Mouse (Mus musculus) spleen, postnatal 0 days (tissue): Measurements from ENCODE around the gene Hist1h3d. TPM values are rescaled to one million over a fixed set of nuclear protein-coding genes. Genes with fewer than 3 reads are reported as not detected.

Source experiments
- polyA plus RNA-seq: library from polyadenylated mRNA; unstranded; fragments of >200 nt; fragmentation: Nextera tagmentation; extraction: Ambion mirVana; gene quantifications from 2 replicates; pipeline ENCODE4 v1.2.1, GENCODE M21; 2015

Hist1h3d gene
- polyA plus RNA-seq, 1 experiment from 2014 or later, result 30.4 TPM

Other genes with a start within 250 kb of the Hist1h3d start
- 17.3 and 18.4 TPM in 2 replicates for gene Zfp322a, start 206.6 kb upstream of the Hist1h3d start, polyA plus RNA-seq
- 6.4 and 6.9 TPM in 2 replicates for gene Abt1, start 151.9 kb upstream of the Hist1h3d start, polyA plus RNA-seq
- 2.5 and 3.0 TPM in 2 replicates for gene Btn1a1, start 109.9 kb upstream of the Hist1h3d start, polyA plus RNA-seq
- not detected in 2 replicates for gene Btn2a2, start 86.9 kb upstream of the Hist1h3d start, polyA plus RNA-seq
- 10.2 and 10.9 TPM in 2 replicates for gene Hist1h4h, start 44.7 kb upstream of the Hist1h3d start, polyA plus RNA-seq
- 40.9 and 45.6 TPM in 2 replicates for gene Hist1h2af, start 41.9 kb upstream of the Hist1h3d start, polyA plus RNA-seq
- gene Hist1h3g, start 40.3 kb upstream of the Hist1h3d start, polyA plus RNA-seq, result 18.3 and 26.4 TPM in 2 replicates
- gene Hist1h2bh, start 32.4 kb upstream of the Hist1h3d start, polyA plus RNA-seq, result 2.3 and 2.8 TPM in 2 replicates
- gene Hist1h3f, start 31.7 kb upstream of the Hist1h3d start, polyA plus RNA-seq, result 5.0 and 8.1 TPM in 2 replicates
- gene Hist1h4f, start 24.1 kb upstream of the Hist1h3d start, polyA plus RNA-seq, result 7.3 and 7.9 TPM in 2 replicates
- 0.91 and 1.1 TPM in 2 replicates for gene Hist1h1d, start 22.5 kb upstream of the Hist1h3d start, polyA plus RNA-seq
- gene Hist1h3e, start 13.4 kb upstream of the Hist1h3d start, polyA plus RNA-seq, result 15.3 and 18.5 TPM in 2 replicates
- gene Hist1h2ae, start 4.5 kb upstream of the Hist1h3d start, polyA plus RNA-seq, result 134 and 158 TPM in 2 replicates
- gene Hist1h2bg, start 4.4 kb upstream of the Hist1h3d start, polyA plus RNA-seq, result 22.9 and 29.0 TPM in 2 replicates
- 18.8 and 26.9 TPM in 2 replicates for gene Hist1h2bf, start 1.6 kb upstream of the Hist1h3d start, polyA plus RNA-seq
- 4.1 and 8.1 TPM in 2 replicates for gene Hist1h2ad, start 1.4 kb upstream of the Hist1h3d start, polyA plus RNA-seq
- 202 and 234 TPM in 2 replicates for gene Hist1h4d, start 5.8 kb downstream of the Hist1h3d start, polyA plus RNA-seq
- 2.5 and 3.2 TPM in 2 replicates for gene Hist1h2be, start 45.4 kb downstream of the Hist1h3d start, polyA plus RNA-seq
- gene Hist1h1e, start 46.8 kb downstream of the Hist1h3d start, polyA plus RNA-seq, result 31.4 and 33.9 TPM in 2 replicates
- 1.9 and 3.1 TPM in 2 replicates for gene Hist1h2ac, start 108.2 kb downstream of the Hist1h3d start, polyA plus RNA-seq
- gene Hist1h2bc, start 108.4 kb downstream of the Hist1h3d start, polyA plus RNA-seq, result 77.4 and 85.8 TPM in 2 replicates
- not detected in 2 replicates for gene Hist1h1t, start 120.1 kb downstream of the Hist1h3d start, polyA plus RNA-seq
- gene Hist1h4c, start 122.7 kb downstream of the Hist1h3d start, polyA plus RNA-seq, result 18.8 TPM in 2 replicates
- 10.7 and 14.6 TPM in 2 replicates for gene Hfe, start 135.1 kb downstream of the Hist1h3d start, polyA plus RNA-seq
- gene Hist1h1c, start 163.0 kb downstream of the Hist1h3d start, polyA plus RNA-seq, result 62.5 and 68.9 TPM in 2 replicates
- gene Hist1h3c, start 169.8 kb downstream of the Hist1h3d start, polyA plus RNA-seq, result 10.7 and 11.0 TPM in 2 replicates
- gene Hist1h2bb, start 171.0 kb downstream of the Hist1h3d start, polyA plus RNA-seq, result 7.7 and 9.4 TPM in 2 replicates
- gene Hist1h2ab, start 175.4 kb downstream of the Hist1h3d start, polyA plus RNA-seq, result 104 and 128 TPM in 2 replicates
- gene Hist1h3b, start 176.5 kb downstream of the Hist1h3d start, polyA plus RNA-seq, result 51.9 and 64.5 TPM in 2 replicates
- gene Hist1h4b, start 181.2 kb downstream of the Hist1h3d start, polyA plus RNA-seq, result 8.3 and 9.5 TPM in 2 replicates
- gene Hist1h4a, start 185.5 kb downstream of the Hist1h3d start, polyA plus RNA-seq, result 1.3 and 1.4 TPM in 2 replicates
- gene Hist1h3a, start 186.6 kb downstream of the Hist1h3d start, polyA plus RNA-seq, result 26.7 and 31.7 TPM in 2 replicates
- 15.4 and 20.8 TPM in 2 replicates for gene Hist1h1a, start 187.9 kb downstream of the Hist1h3d start, polyA plus RNA-seq
- gene Trim38, start 194.2 kb downstream of the Hist1h3d start, polyA plus RNA-seq, result not detected in 2 replicates
- not detected in 2 replicates for gene Slc17a2, start 231.2 kb downstream of the Hist1h3d start, polyA plus RNA-seq